8 mouse cellular contexts compared by ENCODE assay signal in genomic region chr16:49856661-49857060, GRCm38 (mm10). TPM values are rescaled to one million over a fixed set of nuclear protein-coding genes. Genes with fewer than 3 reads are reported as not detected.
DNase-seq lines count a peak whose midpoint lies in the region; ATAC-seq and TF ChIP-seq lines count a peak whose summit lies in the region.

No protein-coding gene starts in this region.

- H3K4me1 ChIP-seq in heart, embryonic 14.5 days (ENCODE audit: control insufficient read depth in 2 of 2, insufficient read depth in 2 of 2, low read length in 2 of 2): peaks cover 8 to 22% of the 10 kb centered on the region in 2 experiments; a peak in 3 of 4 replicates
- H3K4me1 ChIP-seq in ES-Bruce4 (ENCODE audit: control insufficient read depth, insufficient read depth, low read length): peaks cover 5% of the 10 kb centered on the region
- peaks cover 23% of the 10 kb centered on the region for H3K4me1 ChIP-seq in forebrain, embryonic 15.5 days
- H3K4me1 ChIP-seq in liver, postnatal 0 days (ENCODE audit: insufficient read depth): peaks cover 44% of the 10 kb centered on the region

- H3K9ac ChIP-seq in heart, embryonic 14.5 days (ENCODE audit: low read length): peak overlapping the region; percentile 94
- H3K9ac ChIP-seq in ES-Bruce4 (ENCODE audit: low read depth, poor library complexity, severe bottlenecking): peak overlapping the region; percentile 76
- peak overlapping the region; percentile 97 for H3K9ac ChIP-seq in forebrain, embryonic 15.5 days (replicated peaks)
- peak overlapping the region; percentile 100 for H3K9ac ChIP-seq in liver, postnatal 0 days (replicated peaks)

- no peak for TF ChIP-seq POLR2A in ES-Bruce4 (IDR thresholded peaks at IDR 0.05; ENCODE audit: insufficient read depth, low read length)

- no peak for TF ChIP-seq CTCF in ES-Bruce4 (IDR thresholded peaks at IDR 0.05; ENCODE audit: low read depth, low read length)
- TF ChIP-seq CTCF in liver, postnatal 0 days (IDR thresholded peaks at IDR 0.05; ENCODE audit: low read depth): no peak

- H3K4me2 ChIP-seq in heart, embryonic 14.5 days (ENCODE audit: low read length): peak overlapping the region; percentile 82
- H3K4me2 ChIP-seq in forebrain, embryonic 15.5 days (replicated peaks): peak overlapping the region; percentile 65
- H3K4me2 ChIP-seq in liver, postnatal 0 days (ENCODE audit: low read depth, low read length): peak overlapping the region; percentile 82

- H3K27ac ChIP-seq in heart, embryonic 14.5 days (replicated peaks in 1 of 2; ENCODE audit: control insufficient read depth in 1 of 2, insufficient read depth in 1 of 2, low read depth in 2 of 2, low read length in 2 of 2): no peak overlapping the region
- no peak overlapping the region for H3K27ac ChIP-seq in ES-Bruce4 (ENCODE audit: insufficient read depth, low read length)
- peak overlapping the region; percentile 99; the same call in 1 of the 2 replicates for H3K27ac ChIP-seq in forebrain, embryonic 15.5 days (replicated peaks)
- peak overlapping the region; percentile 99 for H3K27ac ChIP-seq in liver, postnatal 0 days (ENCODE audit: low read depth)

- WGBS in heart, embryonic 14.5 days: 16% methylated on average over 8 of the region's 8 CpGs
- 11% methylated on average over 8 of the region's 8 CpGs for WGBS in forebrain, embryonic 15.5 days
- 3% methylated on average over 8 of the region's 8 CpGs for whole genome bisulfite sequencing in liver, postnatal 0 days (ENCODE audit: insufficient replicate concordance)

- no peaks in the 10 kb centered on the region for H3K36me3 ChIP-seq in heart, embryonic 14.5 days (ENCODE audit: control insufficient read depth, insufficient read depth, low read length)
- H3K36me3 ChIP-seq in ES-Bruce4 (ENCODE audit: control insufficient read depth, insufficient read depth, low read length, poor library complexity, severe bottlenecking): no peaks in the 10 kb centered on the region
- peaks cover 4% of the 10 kb centered on the region; the same call in 1 of the 2 replicates for H3K36me3 ChIP-seq in forebrain, embryonic 15.5 days
- H3K36me3 ChIP-seq in liver, postnatal 0 days (replicated peaks; ENCODE audit: insufficient read depth, low read length): peaks cover 27% of the 10 kb centered on the region

- peak overlapping the region; percentile 81 to 97; a peak in 3 of 4 replicates for H3K4me3 ChIP-seq in heart, embryonic 14.5 days (ENCODE audit: control insufficient read depth in 1 of 2, insufficient read depth in 1 of 2, low read depth in 1 of 2, low read length in 2 of 2)
- H3K4me3 ChIP-seq in ES-Bruce4 (ENCODE audit: low read depth, low read length): no peak overlapping the region
- peak overlapping the region; percentile 99 for H3K4me3 ChIP-seq in forebrain, embryonic 15.5 days
- H3K4me3 ChIP-seq in liver, postnatal 0 days (ENCODE audit: low read depth, low read length): peak overlapping the region; percentile 99

- no peaks in the 10 kb centered on the region for H3K9me3 ChIP-seq in heart, embryonic 14.5 days (ENCODE audit: control insufficient read depth, low read length)
- no peaks in the 10 kb centered on the region for H3K9me3 ChIP-seq in ES-Bruce4 (replicated peaks; ENCODE audit: control insufficient read depth, insufficient read depth, low read length, poor library complexity, severe bottlenecking)
- no peaks in the 10 kb centered on the region for H3K9me3 ChIP-seq in forebrain, embryonic 15.5 days
- H3K9me3 ChIP-seq in liver, postnatal 0 days (ENCODE audit: low read length): no peaks in the 10 kb centered on the region

- H3K27me3 ChIP-seq in heart, embryonic 14.5 days (ENCODE audit: control insufficient read depth, insufficient read depth, low read length): no peaks in the 10 kb centered on the region
- H3K27me3 ChIP-seq in ES-Bruce4 (ENCODE audit: control insufficient read depth, insufficient read depth, low read length, poor library complexity, severe bottlenecking): no peaks in the 10 kb centered on the region
- no peaks in the 10 kb centered on the region for H3K27me3 ChIP-seq in forebrain, embryonic 15.5 days
- no peaks in the 10 kb centered on the region for H3K27me3 ChIP-seq in liver, postnatal 0 days (ENCODE audit: insufficient read depth, low read length)

- DNase-seq in heart, postnatal 4 days: no peak
- DNase-seq in liver, postnatal 0 days: no peak
- DNase-seq in left cerebral cortex, adult 18-20 months (ENCODE audit: low spot score in 2 of 2): no peak
- DNase-seq in cerebellum, postnatal 36 days: no peak

- no peak for TF ChIP-seq EP300 in ES-Bruce4 (IDR thresholded peaks at IDR 0.05; ENCODE audit: insufficient read depth, low read depth, low read length)
- TF ChIP-seq EP300 in liver, postnatal 0 days (IDR thresholded peaks at IDR 0.05; ENCODE audit: low read depth): no peak

- no peak for ATAC-seq in heart, embryonic 14.5 days (ENCODE audit: insufficient number of reproducible peaks, insufficient read depth, low FRiP score, low read depth)
- no peak for ATAC-seq in forebrain, embryonic 15.5 days (replicated peaks)
- no peak for ATAC-seq in liver, postnatal 0 days
- no peak for ATAC-seq in erythroid progenitor cell, adult 5-6 weeks (replicated peaks; ENCODE audit: low FRiP score, poor library complexity, severe bottlenecking)

RNA-seq across cellular contexts. Expression of gene Cd47, which starts 56.3 kb away (rescaled TPM):
- polyA plus RNA-seq in heart, embryonic 14.5 days (2014; fragmentation: Nextera tagmentation; extraction: Ambion mirVana): 66.0 and 68.4 TPM in 2 replicates
- 10 to 100 TPM; 57.3 to 58.4 TPM for total RNA-seq in heart, postnatal 4 days (2021)
- polyA plus RNA-seq in ES-Bruce4 (2011; ENCODE audit: insufficient read depth, insufficient read length, low read depth, missing spikeins): 11.0 and 12.3 TPM in 2 replicates
- polyA plus RNA-seq in forebrain, embryonic 15.5 days (2015; fragmentation: Nextera tagmentation; extraction: Ambion mirVana): 123 and 128 TPM in 2 replicates
- polyA plus RNA-seq in liver, postnatal 0 days (2015; fragmentation: Nextera tagmentation; extraction: Ambion mirVana): 285 and 286 TPM in 2 replicates
- 742 and 874 TPM in 2 replicates for total RNA-seq in erythroid progenitor cell, adult 5-6 weeks (2015; ENCODE audit: low replicate concordance)
- 624 and 761 TPM in 2 replicates for total RNA-seq in erythroid progenitor cell, adult 5-6 weeks (2017; ENCODE audit: low replicate concordance)
- total RNA-seq in left cerebral cortex, adult 18-20 months (2021): 100 to 1,000 TPM; 215 to 235 TPM

Comparison
In these comparisons a context has a peak if more than half of its experiments do, and no peak if none do; other contexts are left out.
1. H3K27ac ChIP-seq: peak in forebrain, embryonic 15.5 days (single experiment) and liver, postnatal 0 days (single experiment); none in heart, embryonic 14.5 days (0 of 2) and ES-Bruce4 (single experiment).
2. Peak in every context shown above with its lines, with median percentiles within 50 percentile points of each other: H3K4me2 ChIP-seq and H3K9ac ChIP-seq.